Mouse (Mus musculus) limb, embryonic 13.5 days (tissue): Measurements from ENCODE around the gene Mpp4. TPM values are rescaled to one million over a fixed set of nuclear protein-coding genes. Genes with fewer than 3 reads are reported as not detected.

Source experiments
- ATAC-seq: fragments of 200-750 bp; cut with Nextera tagmentation; 2 replicates; pipeline ENCODE4 v1.8.0; 2017; ENCODE audit warnings: low read depth, moderate number of reproducible peaks, moderate TSS enrichment; ENCODE audit not compliant: low FRiP score
- H3K27ac ChIP-seq: fragments of 300-500 bp; sonication (generic); 2 replicates; pipeline ENCODE4 v1.5.1; 2015; ENCODE audit warnings: inconsistent platforms, mild to moderate bottlenecking, moderate library complexity
- H3K27me3 ChIP-seq: fragments of 300-500 bp; sonication (generic); 2 replicates; pipeline ENCODE4 v1.6.1; 2015; ENCODE audit warnings: mild to moderate bottlenecking, inconsistent platforms
- H3K36me3 ChIP-seq: fragments of 300-500 bp; sonication (generic); 2 replicates; pipeline ENCODE4 v1.6.1; 2015; ENCODE audit warnings: inconsistent platforms, mild to moderate bottlenecking, moderate library complexity
- H3K4me1 ChIP-seq: fragments of 300-500 bp; sonication (generic); 2 replicates; pipeline ENCODE4 v1.6.1; 2015; ENCODE audit warnings: inconsistent platforms
- H3K4me2 ChIP-seq: fragments of 300-500 bp; sonication (generic); replicated peaks from 2 replicates; pipeline ENCODE4 v1.6.1; 2015; ENCODE audit warnings: inconsistent platforms, mild to moderate bottlenecking, moderate library complexity
- H3K4me3 ChIP-seq: fragments of 300-500 bp; sonication (generic); 2 replicates; pipeline ENCODE4 v1.5.1; 2015; ENCODE audit warnings: moderate library complexity, mild to moderate bottlenecking, inconsistent platforms
- H3K9ac ChIP-seq: fragments of 300-500 bp; sonication (generic); 2 replicates; pipeline ENCODE4 v1.6.1; 2015; ENCODE audit warnings: mild to moderate bottlenecking, inconsistent platforms
- H3K9me3 ChIP-seq: fragments of 300-500 bp; sonication (generic); 2 replicates; pipeline ENCODE4 v1.6.1; 2016; ENCODE audit warnings: inconsistent platforms
- WGBS: fragments of 180-500 bp; shearing (Covaris S2); methylation state at CpG from one replicate; pipeline ENCODE4 v1.1.7; 2015; 5-methylcytosine and 5-hydroxymethylcytosine counted together
- polyA plus RNA-seq: library from polyadenylated mRNA; unstranded; fragments of >200 nt; fragmentation: Nextera tagmentation; extraction: Ambion mirVana; gene quantifications from 2 replicates; pipeline ENCODE4 v1.2.1, GENCODE M21; 2015

Gene Mpp4
- 0.06 and 0.20 TPM in 2 replicates for polyA plus RNA-seq

- no peaks in the 10 kb centered on the region for H3K27me3 ChIP-seq
- no peaks in the 10 kb centered on the region for H3K9me3 ChIP-seq
- 66% methylated on average over 12 of the region's 12 CpGs for WGBS
- peak within 1 kb of the TSS; percentile 29; the same call in 1 of the 2 replicates for H3K27ac ChIP-seq
- H3K4me2 ChIP-seq: no peak within 1 kb of the TSS
- ATAC-seq: peak; percentile 40; the same call in 1 of the 2 replicates
- H3K4me3 ChIP-seq: no peak within 1 kb of the TSS
- H3K36me3 ChIP-seq: peaks cover 46% of the 10 kb centered on the region
- H3K4me1 ChIP-seq: peaks cover 13% of the 10 kb centered on the region; the same call in 1 of the 2 replicates
- no peak within 1 kb of the TSS for H3K9ac ChIP-seq
Observed at GRCm38 (mm10) chr1:59163030-59163461, at the start of gene Mpp4. Gene Mpp4 (minus strand): TSS chr1:59163389.

- H3K9ac ChIP-seq: no peak overlapping the region
- H3K4me2 ChIP-seq: no peak overlapping the region
- H3K9me3 ChIP-seq: no peaks in the 10 kb centered on the region
- no peak overlapping the region for H3K4me3 ChIP-seq
- peaks cover 38% of the 10 kb centered on the region for H3K36me3 ChIP-seq
- no peaks in the 10 kb centered on the region for H3K4me1 ChIP-seq
- ATAC-seq: no peak
- H3K27ac ChIP-seq: no peak overlapping the region
- no CpG with 5 or more reads among the region's 1 CpGs for WGBS
- H3K27me3 ChIP-seq: no peaks in the 10 kb centered on the region
Observed at GRCm38 (mm10) chr1:59212951-59213350, 49.8 kb upstream of the Mpp4 start.

- no peak for ATAC-seq
- Histone ChIP-seq H3K27ac (no peak overlapping the region), H3K9ac (no peak overlapping the region), H3K36me3 (peaks cover 37% of the 10 kb centered on the region), H3K4me3 (no peak overlapping the region), H3K4me2 (no peak overlapping the region), H3K9me3 (no peaks in the 10 kb centered on the region), H3K27me3 (no peaks in the 10 kb centered on the region), H3K4me1 (no peaks in the 10 kb centered on the region)
- 93% methylated on average over 5 of the region's 5 CpGs for WGBS
Observed at GRCm38 (mm10) chr1:59212076-59212779, 49.0 kb upstream of the Mpp4 start.

GRCm38 (mm10) chr1:59211651-59212050, 48.5 kb upstream of the Mpp4 start:
- Histone ChIP-seq H3K27me3 (no peaks in the 10 kb centered on the region), H3K4me2 (no peak overlapping the region), H3K9me3 (no peaks in the 10 kb centered on the region), H3K4me1 (no peaks in the 10 kb centered on the region), H3K9ac (no peak overlapping the region), H3K4me3 (no peak overlapping the region), H3K27ac (no peak overlapping the region), H3K36me3 (peaks cover 39% of the 10 kb centered on the region)
- 81% methylated on average over 4 of the region's 4 CpGs for WGBS
- ATAC-seq: no peak

- H3K4me1 ChIP-seq: no peaks in the 10 kb centered on the region
- H3K27ac ChIP-seq: no peak overlapping the region
- WGBS: 96% methylated on average over 1 of the region's 1 CpGs
- peaks cover 37% of the 10 kb centered on the region for H3K36me3 ChIP-seq
- no peaks in the 10 kb centered on the region for H3K9me3 ChIP-seq
- no peak for ATAC-seq
- H3K9ac ChIP-seq: no peak overlapping the region
- no peak overlapping the region for H3K4me3 ChIP-seq
- no peaks in the 10 kb centered on the region for H3K27me3 ChIP-seq
- H3K4me2 ChIP-seq: no peak overlapping the region
Observed at GRCm38 (mm10) chr1:59208331-59208730, 45.1 kb upstream of the Mpp4 start.

GRCm38 (mm10) chr1:59204489-59204888, 41.3 kb upstream of the Mpp4 start:
- 80% methylated on average over 1 of the region's 1 CpGs for WGBS
- Histone ChIP-seq H3K4me1 (no peaks in the 10 kb centered on the region), H3K4me2 (no peak overlapping the region), H3K27me3 (no peaks in the 10 kb centered on the region), H3K9ac (no peak overlapping the region), H3K36me3 (peaks cover 52% of the 10 kb centered on the region), H3K9me3 (no peaks in the 10 kb centered on the region), H3K4me3 (no peak overlapping the region), H3K27ac (no peak overlapping the region)
- ATAC-seq: no peak

GRCm38 (mm10) chr1:59202367-59202766, 39.2 kb upstream of the Mpp4 start:
- ATAC-seq: no peak
- H3K36me3 ChIP-seq: peaks cover 56% of the 10 kb centered on the region
- no peak overlapping the region for H3K4me2 ChIP-seq
- H3K4me3 ChIP-seq: no peak overlapping the region
- H3K9me3 ChIP-seq: no peaks in the 10 kb centered on the region
- no peaks in the 10 kb centered on the region for H3K4me1 ChIP-seq
- no peaks in the 10 kb centered on the region for H3K27me3 ChIP-seq
- 95% methylated on average over 10 of the region's 10 CpGs for WGBS
- H3K27ac ChIP-seq: no peak overlapping the region
- no peak overlapping the region for H3K9ac ChIP-seq

GRCm38 (mm10) chr1:59201561-59201960, 38.4 kb upstream of the Mpp4 start:
- Histone ChIP-seq H3K27ac (no peak overlapping the region), H3K4me1 (no peaks in the 10 kb centered on the region), H3K9me3 (no peaks in the 10 kb centered on the region), H3K4me3 (no peak overlapping the region), H3K9ac (no peak overlapping the region), H3K36me3 (peaks cover 56% of the 10 kb centered on the region), H3K4me2 (no peak overlapping the region), H3K27me3 (no peaks in the 10 kb centered on the region)
- 60% methylated on average over 1 of the region's 1 CpGs for WGBS
- ATAC-seq: no peak

GRCm38 (mm10) chr1:59200960-59201359, 37.8 kb upstream of the Mpp4 start:
- Histone ChIP-seq H3K27me3 (no peaks in the 10 kb centered on the region), H3K4me2 (no peak overlapping the region), H3K4me3 (no peak overlapping the region), H3K9ac (no peak overlapping the region), H3K27ac (no peak overlapping the region), H3K9me3 (no peaks in the 10 kb centered on the region), H3K4me1 (no peaks in the 10 kb centered on the region), H3K36me3 (peaks cover 57% of the 10 kb centered on the region)
- 88% methylated on average over 5 of the region's 5 CpGs for WGBS
- ATAC-seq: no peak

GRCm38 (mm10) chr1:59194979-59195378, 31.8 kb upstream of the Mpp4 start:
- 21% methylated on average over 6 of the region's 6 CpGs for WGBS
- H3K27ac ChIP-seq: no peak overlapping the region
- no peak overlapping the region for H3K4me3 ChIP-seq
- H3K4me1 ChIP-seq: no peaks in the 10 kb centered on the region; the same call in 1 of the 2 replicates
- ATAC-seq: no peak
- H3K36me3 ChIP-seq: peaks cover 54% of the 10 kb centered on the region
- H3K27me3 ChIP-seq: no peaks in the 10 kb centered on the region
- no peaks in the 10 kb centered on the region for H3K9me3 ChIP-seq
- no peak overlapping the region for H3K4me2 ChIP-seq
- no peak overlapping the region for H3K9ac ChIP-seq

GRCm38 (mm10) chr1:59187786-59188185, 24.6 kb upstream of the Mpp4 start:
- H3K9me3 ChIP-seq: no peaks in the 10 kb centered on the region
- no peak overlapping the region for H3K27ac ChIP-seq
- no peak for ATAC-seq
- H3K4me3 ChIP-seq: no peak overlapping the region
- no peaks in the 10 kb centered on the region for H3K27me3 ChIP-seq
- no peaks in the 10 kb centered on the region for H3K4me1 ChIP-seq
- peaks cover 46% of the 10 kb centered on the region for H3K36me3 ChIP-seq
- WGBS: 73% methylated on average over 5 of the region's 5 CpGs
- H3K4me2 ChIP-seq: no peak overlapping the region
- no peak overlapping the region for H3K9ac ChIP-seq

- Histone ChIP-seq H3K27me3 (no peaks in the 10 kb centered on the region), H3K4me3 (no peak overlapping the region), H3K9ac (no peak overlapping the region), H3K4me1 (no peaks in the 10 kb centered on the region), H3K9me3 (no peaks in the 10 kb centered on the region), H3K36me3 (peaks cover 42% of the 10 kb centered on the region), H3K4me2 (no peak overlapping the region), H3K27ac (no peak overlapping the region)
- WGBS: 85% methylated on average over 10 of the region's 10 CpGs
- ATAC-seq: no peak
Observed at GRCm38 (mm10) chr1:59186317-59186716, 23.1 kb upstream of the Mpp4 start.

- Histone ChIP-seq H3K9ac (no peak overlapping the region), H3K27me3 (no peaks in the 10 kb centered on the region), H3K4me3 (no peak overlapping the region), H3K36me3 (peaks cover 40% of the 10 kb centered on the region), H3K4me2 (no peak overlapping the region), H3K4me1 (no peaks in the 10 kb centered on the region), H3K27ac (no peak overlapping the region), H3K9me3 (no peaks in the 10 kb centered on the region)
- no peak for ATAC-seq
- 86% methylated on average over 9 of the region's 9 CpGs for WGBS
Observed at GRCm38 (mm10) chr1:59185410-59185809, 22.2 kb upstream of the Mpp4 start.
